Mouse (Mus musculus) embryonic fibroblast, embryonic 13.5 days (primary cell): ENCODE measurements around the gene Pacs2.

ENCODE experiments used
- CTCF ChIP-seq: IDR thresholded peaks from 2 replicates; pipeline ENCODE4 v1.5.1; 2011; ENCODE audit warnings: mild to moderate bottlenecking, control low read depth, low read length, moderate library complexity, borderline replicate concordance; ENCODE audit not compliant: insufficient read depth
- POLR2A ChIP-seq: IDR thresholded peaks from 2 replicates; pipeline ENCODE4 v1.6.1; 2011; ENCODE audit warnings: low read depth, mild to moderate bottlenecking, control low read depth, low read length, moderate library complexity

- TF ChIP-seq CTCF (0 out of 2 replicates have a peak, but pooled peaks have one; percentile 8), POLR2A (no peak)
Measured at GRCm38 (mm10) chr12:113073420-113074328, 59.4 kb downstream of the Pacs2 start.
